Mouse (Mus musculus) liver, adult 2 months (tissue): ENCODE results near the gene Taf1b.
"Not testable (repeated sequence)": the region's sequence is repeated elsewhere in the genome, so short reads cannot be mapped to it uniquely, and the experiment has no call there.

Source experiments
- CTCF ChIP-seq: fragments of 200-500 bp; IDR thresholded peaks from 2 replicates; pipeline ENCODE4 v1.5.1; 2011; ENCODE audit warnings: low read depth, low read length, control low read depth
- POLR2A ChIP-seq: fragments of 200-500 bp; IDR thresholded peaks from 2 replicates; pipeline ENCODE4 v1.6.1; 2011; ENCODE audit warnings: low read length, control low read depth; ENCODE audit not compliant: insufficient read depth; ENCODE audit errors: extremely low read depth

DNA sequence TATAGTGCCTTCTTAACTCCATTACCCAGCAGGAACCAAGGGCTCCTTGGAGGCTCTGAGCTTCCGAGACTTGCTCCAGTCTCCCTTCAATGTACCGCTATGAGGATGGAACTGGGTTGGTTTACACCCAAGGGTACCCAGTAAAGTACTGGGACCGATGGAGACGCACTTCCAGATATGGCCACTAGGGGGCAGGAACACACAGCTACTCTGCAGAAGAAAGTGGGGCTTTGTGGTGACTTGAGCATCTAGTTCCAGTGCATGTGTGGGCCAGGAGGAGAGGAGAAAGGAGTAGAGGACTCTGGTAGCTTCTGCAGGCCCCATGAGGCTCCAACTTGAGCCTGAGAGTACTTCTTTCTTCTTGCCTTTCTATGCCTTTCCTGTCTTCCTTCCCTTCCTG, 36.0 kb upstream of the Taf1b start:
- TF ChIP-seq CTCF, result peak; percentile 53
- TF ChIP-seq POLR2A, result not testable (repeated sequence)
